Mouse (Mus musculus): ENCODE measurements around the gene Etv6. TPM values are rescaled to one million over a fixed set of nuclear protein-coding genes. Genes with fewer than 3 reads are reported as not detected.

The Etv6 gene
- polyA plus RNA-seq, 1 experiment from 2014 or later: 17.0 TPM

GRCm38 (mm10) chr6:134190597-134191278 is 155.2 kb downstream of the Etv6 start:
- H3K27me3 ChIP-seq (replicated peaks; ENCODE audit: low read depth, poor library complexity, severe bottlenecking): no peaks in the 10 kb centered on the region
- 86% methylated on average over 7 of the region's 7 CpGs for WGBS

GRCm38 (mm10) chr6:134192710-134193109 is 157.2 kb downstream of the Etv6 start:
- Histone ChIP-seq H3K27me3 (replicated peaks; ENCODE audit: low read depth, poor library complexity, severe bottlenecking) (no peaks in the 10 kb centered on the region), H3K4me3 (no peak overlapping the region), H3K27ac (replicated peaks) (no peak overlapping the region), H3K9me3 (no peaks in the 10 kb centered on the region), H3K4me1 (peaks cover 25% of the 10 kb centered on the region), H3K36me3 (replicated peaks) (no peaks in the 10 kb centered on the region)
- DNase-seq (ENCODE audit: low spot score): no peak

More at GRCm38 (mm10) chr6:134190597-134191278, 155.2 kb downstream of the Etv6 start:
- Histone ChIP-seq H3K9me3 (no peaks in the 10 kb centered on the region), H3K36me3 (replicated peaks) (0 out of 2 replicates have a peak, but pooled peaks cover 2% of the 10 kb centered on the region), H3K27ac (replicated peaks) (no peak overlapping the region), H3K4me1 (peaks cover 25% of the 10 kb centered on the region), H3K4me3 (no peak overlapping the region)
- no peak for DNase-seq (ENCODE audit: low spot score)

- Histone ChIP-seq H3K4me3 (no peak overlapping the region), H3K27ac (replicated peaks) (peak overlapping the region; percentile 44; the same call in 1 of the 2 replicates), H3K36me3 (replicated peaks) (0 out of 2 replicates have a peak, but pooled peaks cover 11% of the 10 kb centered on the region), H3K4me1 (peaks cover 6% of the 10 kb centered on the region), H3K27me3 (replicated peaks; ENCODE audit: low read depth, poor library complexity, severe bottlenecking) (no peaks in the 10 kb centered on the region), H3K9me3 (no peaks in the 10 kb centered on the region)
- no peak for DNase-seq (ENCODE audit: low spot score)
- WGBS: 93% methylated on average over 1 of the region's 1 CpGs
These were observed 164.4 kb downstream of the Etv6 start for GRCm38 (mm10) chr6:134199895-134200294.

- H3K4me1 ChIP-seq: peaks cover 6% of the 10 kb centered on the region
- DNase-seq (ENCODE audit: low spot score): no peak
- no peak overlapping the region for H3K4me3 ChIP-seq
- no peaks in the 10 kb centered on the region for H3K9me3 ChIP-seq
- H3K27me3 ChIP-seq (replicated peaks; ENCODE audit: low read depth, poor library complexity, severe bottlenecking): no peaks in the 10 kb centered on the region
- 0 out of 2 replicates have a peak, but pooled peaks cover 11% of the 10 kb centered on the region for H3K36me3 ChIP-seq (replicated peaks)
- 78% methylated on average over 10 of the region's 10 CpGs for WGBS
- H3K27ac ChIP-seq (replicated peaks): peak overlapping the region; percentile 14
These were observed 165.1 kb downstream of the Etv6 start for GRCm38 (mm10) chr6:134200577-134200976.

GRCm38 (mm10) chr6:134202176-134202575 is 166.7 kb downstream of the Etv6 start:
- Histone ChIP-seq H3K9me3 (no peaks in the 10 kb centered on the region), H3K36me3 (replicated peaks) (0 out of 2 replicates have a peak, but pooled peaks cover 11% of the 10 kb centered on the region), H3K27me3 (replicated peaks; ENCODE audit: low read depth, poor library complexity, severe bottlenecking) (no peaks in the 10 kb centered on the region), H3K4me3 (no peak overlapping the region), H3K4me1 (peaks cover 20% of the 10 kb centered on the region), H3K27ac (replicated peaks) (no peak overlapping the region)
- WGBS: 89% methylated on average over 5 of the region's 5 CpGs
- DNase-seq (ENCODE audit: low spot score): no peak

- Histone ChIP-seq H3K4me3 (no peak overlapping the region), H3K36me3 (replicated peaks) (0 out of 2 replicates have a peak, but pooled peaks cover 13% of the 10 kb centered on the region), H3K9me3 (no peaks in the 10 kb centered on the region), H3K4me1 (peaks cover 26% of the 10 kb centered on the region), H3K27ac (replicated peaks) (no peak overlapping the region), H3K27me3 (replicated peaks; ENCODE audit: low read depth, poor library complexity, severe bottlenecking) (no peaks in the 10 kb centered on the region)
- 92% methylated on average over 11 of the region's 11 CpGs for WGBS
- DNase-seq (ENCODE audit: low spot score): no peak
These were observed 169.7 kb downstream of the Etv6 start for GRCm38 (mm10) chr6:134205163-134205562.

- H3K9me3 ChIP-seq: no peaks in the 10 kb centered on the region
- peaks cover 25% of the 10 kb centered on the region for H3K4me1 ChIP-seq
- 0 out of 2 replicates have a peak, but pooled peaks cover 8% of the 10 kb centered on the region for H3K36me3 ChIP-seq (replicated peaks)
- no peak for DNase-seq (ENCODE audit: low spot score)
- WGBS: 79% methylated on average over 5 of the region's 5 CpGs
- no peak overlapping the region for H3K4me3 ChIP-seq
- no peak overlapping the region for H3K27ac ChIP-seq (replicated peaks)
- no peaks in the 10 kb centered on the region for H3K27me3 ChIP-seq (replicated peaks; ENCODE audit: low read depth, poor library complexity, severe bottlenecking)
These were observed 170.2 kb downstream of the Etv6 start for GRCm38 (mm10) chr6:134205726-134206125.

- 85% methylated on average over 5 of the region's 5 CpGs for WGBS
- Histone ChIP-seq H3K4me1 (peaks cover 25% of the 10 kb centered on the region), H3K36me3 (replicated peaks) (0 out of 2 replicates have a peak, but pooled peaks cover 8% of the 10 kb centered on the region)
These were observed 170.8 kb downstream of the Etv6 start for GRCm38 (mm10) chr6:134206251-134206650.

GRCm38 (mm10) chr6:134207391-134208179 is 172.1 kb downstream of the Etv6 start:
- Histone ChIP-seq H3K27ac (replicated peaks) (no peak overlapping the region), H3K27me3 (replicated peaks; ENCODE audit: low read depth, poor library complexity, severe bottlenecking) (no peaks in the 10 kb centered on the region), H3K4me3 (no peak overlapping the region), H3K9me3 (no peaks in the 10 kb centered on the region), H3K4me1 (peaks cover 25% of the 10 kb centered on the region), H3K36me3 (replicated peaks) (0 out of 2 replicates have a peak, but pooled peaks cover 8% of the 10 kb centered on the region)
- 86% methylated on average over 19 of the region's 19 CpGs for WGBS
- DNase-seq (ENCODE audit: low spot score): no peak

More at GRCm38 (mm10) chr6:134206251-134206650, 170.8 kb downstream of the Etv6 start:
- H3K9me3 ChIP-seq: no peaks in the 10 kb centered on the region
- H3K27me3 ChIP-seq (replicated peaks; ENCODE audit: low read depth, poor library complexity, severe bottlenecking): no peaks in the 10 kb centered on the region
- no peak overlapping the region for H3K27ac ChIP-seq (replicated peaks)
- no peak overlapping the region for H3K4me3 ChIP-seq
- no peak for DNase-seq (ENCODE audit: low spot score)

GRCm38 (mm10) chr6:134208180-134208952 is 172.9 kb downstream of the Etv6 start:
- H3K27me3 ChIP-seq (replicated peaks; ENCODE audit: low read depth, poor library complexity, severe bottlenecking): no peaks in the 10 kb centered on the region
- H3K36me3 ChIP-seq (replicated peaks): 0 out of 2 replicates have a peak, but pooled peaks cover 5% of the 10 kb centered on the region
- DNase-seq (ENCODE audit: low spot score): no peak
- H3K27ac ChIP-seq (replicated peaks): no peak overlapping the region
- WGBS: 82% methylated on average over 14 of the region's 14 CpGs
- no peak overlapping the region for H3K4me3 ChIP-seq
- peaks cover 25% of the 10 kb centered on the region for H3K4me1 ChIP-seq
- H3K9me3 ChIP-seq: no peaks in the 10 kb centered on the region

GRCm38 (mm10) chr6:134210675-134211457 is 175.4 kb downstream of the Etv6 start:
- 87% methylated on average over 13 of the region's 13 CpGs for WGBS
- Histone ChIP-seq H3K27me3 (replicated peaks; ENCODE audit: low read depth, poor library complexity, severe bottlenecking) (no peaks in the 10 kb centered on the region), H3K36me3 (replicated peaks) (0 out of 2 replicates have a peak, but pooled peaks cover 15% of the 10 kb centered on the region), H3K27ac (replicated peaks) (no peak overlapping the region), H3K9me3 (no peaks in the 10 kb centered on the region), H3K4me3 (no peak overlapping the region), H3K4me1 (peaks cover 22% of the 10 kb centered on the region)
- no peak for DNase-seq (ENCODE audit: low spot score)
